11 mouse cellular contexts compared by ENCODE assay signal in the genomic region with DNA sequence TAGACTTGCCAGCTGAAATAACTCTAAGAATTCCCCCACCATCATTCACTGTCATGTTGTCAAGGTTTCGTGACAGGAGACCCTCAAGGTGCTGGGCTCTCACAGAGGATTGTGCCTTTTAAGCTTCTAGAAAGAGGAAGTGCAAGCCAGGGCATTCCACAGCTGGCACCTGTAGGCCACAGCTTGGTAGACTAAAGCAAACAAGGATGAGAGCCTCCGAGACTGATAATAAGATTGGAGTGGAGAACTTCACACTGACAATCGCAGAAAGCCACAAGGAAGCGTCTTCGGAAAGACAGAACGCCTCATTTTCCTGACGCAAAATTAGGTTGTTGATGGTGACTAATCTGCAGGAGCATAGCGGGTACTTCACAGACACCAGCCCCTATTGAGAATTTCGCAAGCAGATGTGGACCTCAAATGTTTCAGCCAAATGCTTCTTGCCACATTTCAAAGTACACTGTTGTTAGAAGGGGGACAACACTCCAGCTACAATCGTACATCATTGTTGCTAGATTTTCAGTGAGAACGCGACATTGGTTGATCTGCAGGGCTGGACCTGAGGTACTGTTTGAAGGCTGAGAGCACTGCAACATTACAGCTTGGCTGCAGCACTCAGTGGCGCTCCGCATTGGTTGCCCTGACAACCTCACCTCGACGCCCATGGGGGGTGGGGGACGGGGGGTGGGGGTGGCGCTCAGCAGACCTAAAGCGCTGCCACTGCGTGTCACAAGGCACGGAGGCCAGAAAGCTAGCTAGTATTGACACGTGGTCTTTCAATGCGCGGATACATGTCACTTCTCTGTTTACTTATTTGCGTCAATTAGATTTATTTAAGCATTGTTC. TPM values are rescaled to one million over a fixed set of nuclear protein-coding genes. Genes with fewer than 3 reads are reported as not detected.
A peak's percentile ranks its signal among the peaks of the same experiment; 100 is the strongest.
DNase-seq lines count a peak whose midpoint lies in the region; ATAC-seq and TF ChIP-seq lines count a peak whose summit lies in the region.
"Had no signal": no experiment of that assay in that cellular context is flagged by ENCODE, and none has a peak within 500 bp of the region (broad histone marks: within the 10 kb centered on the region; RNA-seq: fewer than 3 reads in every experiment).

No protein-coding gene starts in this region.

- peak; percentile 91 for ATAC-seq in hindbrain, postnatal 0 days
- ATAC-seq in midbrain, embryonic 12.5 days (ENCODE audit: low FRiP score, low read depth): peak; percentile 90

- no peak overlapping the region for H3K4me3 ChIP-seq in hindbrain, postnatal 0 days (ENCODE audit: low read length)
- no peak overlapping the region for H3K4me3 ChIP-seq in midbrain, embryonic 12.5 days
- H3K4me3 ChIP-seq: erythroblast, embryonic 14.5 days had no signal

- H3K27me3 ChIP-seq in hindbrain, postnatal 0 days (ENCODE audit: insufficient read depth, low read length): peaks cover 5% of the 10 kb centered on the region; the same call in 1 of the 2 replicates
- H3K27me3 ChIP-seq in midbrain, embryonic 12.5 days: peaks cover 38% of the 10 kb centered on the region

- WGBS in hindbrain, postnatal 0 days: 26% methylated on average over 25 of the region's 25 CpGs
- WGBS in midbrain, embryonic 12.5 days: 23% methylated on average over 25 of the region's 25 CpGs

- H3K27ac ChIP-seq in hindbrain, postnatal 0 days: peak overlapping the region; percentile 1; the same call in 1 of the 2 replicates
- peak overlapping the region; percentile 20; the same call in 1 of the 2 replicates for H3K27ac ChIP-seq in midbrain, embryonic 12.5 days (replicated peaks)

- peak overlapping the region; percentile 43 for H3K4me2 ChIP-seq in hindbrain, postnatal 0 days (ENCODE audit: low read depth, low read length)
- H3K4me2 ChIP-seq in midbrain, embryonic 12.5 days (replicated peaks): peak overlapping the region; percentile 41

- H3K9me3 ChIP-seq in hindbrain, postnatal 0 days (ENCODE audit: low read length): no peaks in the 10 kb centered on the region
- no peaks in the 10 kb centered on the region for H3K9me3 ChIP-seq in midbrain, embryonic 12.5 days

- H3K4me1 ChIP-seq in hindbrain, postnatal 0 days (ENCODE audit: insufficient read depth, low read length): 0 out of 2 replicates have a peak, but pooled peaks cover 2% of the 10 kb centered on the region
- H3K4me1 ChIP-seq in midbrain, embryonic 12.5 days: peaks cover 5% of the 10 kb centered on the region; the same call in 1 of the 2 replicates

- no peak overlapping the region for H3K9ac ChIP-seq in hindbrain, postnatal 0 days (replicated peaks; ENCODE audit: low read length)
- H3K9ac ChIP-seq in midbrain, embryonic 12.5 days (replicated peaks): no peak overlapping the region

- H3K36me3 ChIP-seq in hindbrain, postnatal 0 days (ENCODE audit: insufficient read depth, low read length): no peaks in the 10 kb centered on the region
- no peaks in the 10 kb centered on the region for H3K36me3 ChIP-seq in midbrain, embryonic 12.5 days

- DNase-seq in adrenal gland, postnatal 36 days: peak; percentile 3 to 8
- no peak for DNase-seq in adrenal gland, postnatal 4 days (ENCODE audit: low spot score in 2 of 2)
- DNase-seq in right cerebral cortex, adult 2 months (ENCODE audit: low spot score in 2 of 2): peak; percentile 9 to 13
- DNase-seq in right cerebral cortex, postnatal 14 days: no peak
- peak; percentile 65 for DNase-seq in hindbrain, postnatal 0 days (ENCODE audit: low spot score)
- no peak for DNase-seq in ovary, postnatal 14 days (ENCODE audit: low spot score)
- DNase-seq in urinary bladder, postnatal 14 days (ENCODE audit: low spot score): no peak

- no peak for TF ChIP-seq CTCF in hindbrain, postnatal 0 days (IDR thresholded peaks at IDR 0.05; ENCODE audit: low read depth)

RNA-seq across cellular contexts. Expression of gene Cdx4, which starts 32.5 kb away (rescaled TPM):
- total RNA-seq in adrenal gland, postnatal 36 days (2021): not detected
- total RNA-seq in adrenal gland, postnatal 4 days (2021): not detected
- not detected in 2 replicates for total RNA-seq in hindbrain, postnatal 0 days (2014; rRNA removed)
- polyA plus RNA-seq in hindbrain, postnatal 0 days (2015; fragmentation: Nextera tagmentation; extraction: Ambion mirVana): not detected in 2 replicates
- polyA plus RNA-seq in midbrain, embryonic 12.5 days (2016; fragmentation: Nextera tagmentation; extraction: Ambion mirVana): not detected in 2 replicates
- total RNA-seq: neutrophil, adult 5-6 weeks had no signal
- polyA plus RNA-seq: C2C12; erythroblast, embryonic 14.5 days had no signal

Comparison
In these comparisons a context has a peak if more than half of its experiments do, and no peak if none do; other contexts are left out.
1. DNase-seq: peak in adrenal gland, postnatal 36 days (2 of 2), right cerebral cortex, adult 2 months (2 of 2) and hindbrain, postnatal 0 days (single experiment); none in adrenal gland, postnatal 4 days (0 of 2), right cerebral cortex, postnatal 14 days (single experiment), ovary, postnatal 14 days (single experiment) and urinary bladder, postnatal 14 days (single experiment).